ENCODE assay signal across 8 mouse cellular contexts in the genomic region with DNA sequence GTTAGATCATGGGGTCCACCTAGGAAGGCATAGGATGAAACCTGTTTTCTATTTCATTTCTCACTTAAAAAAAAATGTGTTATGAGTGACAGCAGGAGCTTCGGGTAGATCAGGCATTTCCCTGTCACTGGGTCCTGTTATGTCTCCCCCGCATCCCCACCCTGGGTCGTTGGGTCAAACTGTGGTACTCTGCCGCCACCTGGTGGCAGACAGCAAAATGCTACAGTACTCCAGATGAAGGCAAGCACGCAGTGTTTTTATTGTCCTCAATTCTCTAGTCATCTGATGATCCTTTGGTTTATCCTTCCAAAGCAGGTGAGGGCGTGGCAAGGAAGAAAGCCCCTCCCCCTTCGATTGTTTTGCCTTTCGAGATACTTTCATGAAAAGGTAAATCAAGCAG.
DNase-seq lines count a peak whose midpoint lies in the region; ATAC-seq lines count a peak whose summit lies in the region.
"Had no signal": no experiment of that assay in that cellular context is flagged by ENCODE, and none has a peak within 500 bp of the region (broad histone marks: within the 10 kb centered on the region; RNA-seq: fewer than 3 reads in every experiment).

No protein-coding gene starts in this region.

- peak overlapping the region; percentile 7; the same call in 1 of the 2 replicates for H3K4me2 ChIP-seq in hindbrain, embryonic 16.5 days (ENCODE audit: low read length)
- no peak overlapping the region for H3K4me2 ChIP-seq in midbrain, embryonic 13.5 days (replicated peaks)

- peak; percentile 79 for ATAC-seq in hindbrain, embryonic 16.5 days
- peak; percentile 75 for ATAC-seq in midbrain, embryonic 13.5 days

- no peak overlapping the region for H3K27ac ChIP-seq in hindbrain, embryonic 16.5 days (ENCODE audit: low read depth, low read length)
- H3K27ac ChIP-seq in midbrain, embryonic 13.5 days, result no peak overlapping the region
- H3K27ac ChIP-seq: macrophage had no signal

- peak; percentile 73 for DNase-seq in R1 (ENCODE audit: low read depth, low spot score)
- DNase-seq in cerebellum, adult 11-12 months, result peak; percentile 79
- DNase-seq in forelimb bud, embryonic 11.5 days (ENCODE audit: low read depth, low spot score), result peak; percentile 77
- peak; percentile 47 to 51 for DNase-seq in left cerebral cortex, postnatal 25 days (ENCODE audit: low spot score in 2 of 2)
- peak; percentile 45 for DNase-seq in splenic B cell, adult 2 months (ENCODE audit: low read depth, low spot score)

- intact Hi-C loops in left cerebral cortex, postnatal 25 days (cut with DNase I), result loop anchor here (2.0 to 10.0 kb wide), 6 partner anchors 203 to 663 kb away; a partner anchor contains a TSS

- H3K4me3 ChIP-seq in hindbrain, embryonic 16.5 days (ENCODE audit: low read length), result no peak overlapping the region
- H3K4me3 ChIP-seq in midbrain, embryonic 13.5 days (replicated peaks), result no peak overlapping the region

- WGBS in hindbrain, embryonic 16.5 days, result 1% methylated on average over 8 of the region's 8 CpGs
- WGBS in midbrain, embryonic 13.5 days, result 2% methylated on average over 8 of the region's 8 CpGs

- peaks cover 12% of the 10 kb centered on the region for H3K4me1 ChIP-seq in hindbrain, embryonic 16.5 days (ENCODE audit: control insufficient read depth, insufficient read depth, low read depth, low read length)
- H3K4me1 ChIP-seq in midbrain, embryonic 13.5 days (replicated peaks), result peaks cover 26% of the 10 kb centered on the region

- peaks cover 3% of the 10 kb centered on the region; the same call in 1 of the 2 replicates for H3K9me3 ChIP-seq in hindbrain, embryonic 16.5 days (ENCODE audit: control insufficient read depth, low read length)
- no peaks in the 10 kb centered on the region for H3K9me3 ChIP-seq in midbrain, embryonic 13.5 days

- no peaks in the 10 kb centered on the region for H3K36me3 ChIP-seq in hindbrain, embryonic 16.5 days (ENCODE audit: control insufficient read depth, insufficient read depth, low read length)
- H3K36me3 ChIP-seq in midbrain, embryonic 13.5 days, result no peaks in the 10 kb centered on the region
- H3K36me3 ChIP-seq in splenic B cell, adult 2 months (ENCODE audit: control insufficient read depth, insufficient read depth, low read length, poor library complexity, severe bottlenecking), result no peaks in the 10 kb centered on the region

- no peaks in the 10 kb centered on the region for H3K27me3 ChIP-seq in hindbrain, embryonic 16.5 days (replicated peaks; ENCODE audit: control insufficient read depth, insufficient read depth, low read length)
- H3K27me3 ChIP-seq in midbrain, embryonic 13.5 days, result 0 out of 2 replicates have a peak, but pooled peaks cover 3% of the 10 kb centered on the region
- no peaks in the 10 kb centered on the region for H3K27me3 ChIP-seq in splenic B cell, adult 2 months (ENCODE audit: control insufficient read depth, insufficient read depth, low read length, poor library complexity, severe bottlenecking)

- H3K9ac ChIP-seq in hindbrain, embryonic 16.5 days (ENCODE audit: low read depth, low read length), result no peak overlapping the region
- H3K9ac ChIP-seq in midbrain, embryonic 13.5 days (replicated peaks), result no peak overlapping the region
